Mouse (Mus musculus): ENCODE results near the gene Rnaseh2a. TPM values are rescaled to one million over a fixed set of nuclear protein-coding genes. Genes with fewer than 3 reads are reported as not detected.

Gene Rnaseh2a
- 105 and 122 TPM in 2 replicates for polyA plus RNA-seq (2016; fragmentation: Nextera tagmentation; extraction: Ambion mirVana)

DNA sequence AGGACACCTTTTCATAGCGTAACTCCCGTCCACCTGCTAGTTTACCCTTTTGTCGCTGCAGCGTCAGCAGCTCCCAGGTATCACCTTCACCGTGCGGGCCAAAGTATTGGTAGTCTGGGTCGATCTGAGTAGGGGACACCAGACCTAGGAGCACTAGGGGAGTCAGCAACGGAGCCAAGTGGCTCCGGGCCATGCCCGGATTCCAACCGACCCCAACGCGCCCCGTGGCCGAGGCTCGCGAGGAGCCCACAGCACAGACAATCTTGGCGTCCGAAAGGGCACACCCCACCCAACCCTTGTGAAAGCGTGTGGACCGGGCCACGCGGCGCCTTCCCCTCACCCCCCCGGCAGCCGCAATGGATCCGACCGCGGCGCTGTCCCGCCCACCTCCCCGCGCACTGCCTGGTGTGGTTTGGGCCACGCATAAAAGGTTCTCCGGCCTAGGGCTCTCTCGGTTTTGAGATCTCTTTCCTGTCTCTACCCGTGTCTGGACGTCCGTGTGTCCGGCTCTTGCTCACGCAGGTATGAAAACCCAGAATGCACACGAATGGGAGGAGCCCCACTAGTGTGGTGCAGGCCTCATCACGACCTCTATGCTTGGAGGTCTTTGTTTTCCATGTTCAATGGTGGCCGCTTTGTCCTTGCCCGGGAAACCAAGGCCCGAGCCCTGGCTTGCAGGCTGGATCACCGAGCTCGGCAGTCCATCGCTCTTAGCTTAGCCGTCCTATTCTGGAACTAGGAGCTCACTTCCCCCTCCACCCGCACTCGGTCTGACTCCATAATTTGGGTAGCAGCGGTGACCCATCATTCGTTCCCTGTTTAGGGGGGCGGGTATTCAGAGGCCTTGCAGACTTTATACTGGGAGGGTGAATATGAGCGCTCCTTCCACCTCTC, at the start of gene Rnaseh2a, which contains the start of the genes Gm49661 and Prdx2:
Gene Rnaseh2a (minus strand): TSS at position 527 of the 894 bp plus-strand sequence.
Gene Gm49661 (minus strand): TSS at position 193 of the 894 bp plus-strand sequence.
Gene Prdx2 (plus strand): TSS at position 347 of the 894 bp plus-strand sequence.
- H3K9me3 ChIP-seq: no peaks in the 10 kb centered on the region
- peak within 1 kb of the TSS; percentile 89 for H3K27ac ChIP-seq
- H3K4me3 ChIP-seq (replicated peaks): peak within 1 kb of the TSS; percentile 80
- peaks cover 36% of the 10 kb centered on the region for H3K36me3 ChIP-seq
- peak within 1 kb of the TSS; percentile 90 for H3K4me2 ChIP-seq
- peak within 1 kb of the TSS; percentile 92 for H3K9ac ChIP-seq (replicated peaks)
- ATAC-seq (ENCODE audit: insufficient number of reproducible peaks, insufficient read depth, low FRiP score, low TSS enrichment, low read depth): peak; percentile 60
- H3K4me1 ChIP-seq (replicated peaks): peaks cover 31% of the 10 kb centered on the region
- under 1% methylated on average over 56 of the region's 56 CpGs for WGBS
- no peaks in the 10 kb centered on the region for H3K27me3 ChIP-seq

DNA sequence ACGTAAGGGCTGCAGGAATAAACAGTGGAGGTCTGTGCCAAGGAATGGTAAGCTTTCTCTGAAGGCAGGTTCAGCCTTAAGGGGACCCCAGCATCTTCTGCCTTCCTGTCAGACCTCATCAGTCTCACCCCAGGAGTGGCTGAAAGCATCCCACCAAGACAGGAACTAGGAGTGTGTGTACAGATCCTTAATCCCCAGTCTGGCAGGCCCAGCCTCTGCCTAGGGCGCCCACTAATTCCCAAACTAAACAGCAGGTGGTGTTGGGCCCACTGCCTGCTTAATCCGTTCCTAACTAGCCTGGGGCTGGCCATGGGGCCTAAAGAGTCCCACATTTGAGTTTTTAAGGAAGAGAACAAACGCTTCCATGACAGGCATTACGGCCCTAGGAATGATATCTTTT, 47.6 kb upstream of the Rnaseh2a start:
- WGBS: 61% methylated on average over 5 of the region's 5 CpGs
- H3K4me1 ChIP-seq (replicated peaks): peaks cover 5% of the 10 kb centered on the region; the same call in 1 of the 2 replicates
- H3K4me2 ChIP-seq: no peak overlapping the region
- H3K36me3 ChIP-seq: peaks cover 52% of the 10 kb centered on the region
- no peak overlapping the region for H3K27ac ChIP-seq
- H3K9ac ChIP-seq (replicated peaks): no peak overlapping the region
- H3K27me3 ChIP-seq: peaks cover 28% of the 10 kb centered on the region
- no peak overlapping the region for H3K4me3 ChIP-seq (replicated peaks)
- no peaks in the 10 kb centered on the region for H3K9me3 ChIP-seq
- ATAC-seq (ENCODE audit: insufficient number of reproducible peaks, insufficient read depth, low FRiP score, low TSS enrichment, low read depth): no peak

DNA sequence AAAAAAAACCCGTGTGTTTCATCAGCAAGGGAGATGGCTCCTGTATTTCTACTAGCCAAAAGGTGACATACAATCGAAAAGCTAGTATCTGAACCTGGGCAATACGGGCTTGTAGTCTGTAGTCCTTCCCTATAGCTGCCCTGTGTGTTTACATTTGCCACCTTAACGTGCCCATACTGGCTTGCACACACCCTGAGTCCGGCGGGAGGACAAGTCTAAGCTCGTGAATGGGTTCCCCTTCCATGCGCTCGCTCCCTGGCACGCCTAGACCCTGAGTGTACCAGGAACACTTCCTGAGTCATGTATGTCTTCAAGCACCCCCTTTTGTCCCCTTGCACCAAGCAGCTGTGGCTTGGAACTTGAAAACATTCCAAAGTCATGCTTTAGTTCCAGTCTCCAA, 47.2 kb upstream of the Rnaseh2a start:
- Histone ChIP-seq H3K4me2 (no peak overlapping the region), H3K4me3 (replicated peaks) (no peak overlapping the region), H3K9me3 (no peaks in the 10 kb centered on the region), H3K4me1 (replicated peaks) (peaks cover 5% of the 10 kb centered on the region; the same call in 1 of the 2 replicates), H3K9ac (replicated peaks) (no peak overlapping the region), H3K27me3 (peaks cover 33% of the 10 kb centered on the region), H3K36me3 (peaks cover 47% of the 10 kb centered on the region), H3K27ac (no peak overlapping the region)
- no peak for ATAC-seq (ENCODE audit: insufficient number of reproducible peaks, insufficient read depth, low FRiP score, low TSS enrichment, low read depth)
- WGBS: 67% methylated on average over 10 of the region's 10 CpGs

DNA sequence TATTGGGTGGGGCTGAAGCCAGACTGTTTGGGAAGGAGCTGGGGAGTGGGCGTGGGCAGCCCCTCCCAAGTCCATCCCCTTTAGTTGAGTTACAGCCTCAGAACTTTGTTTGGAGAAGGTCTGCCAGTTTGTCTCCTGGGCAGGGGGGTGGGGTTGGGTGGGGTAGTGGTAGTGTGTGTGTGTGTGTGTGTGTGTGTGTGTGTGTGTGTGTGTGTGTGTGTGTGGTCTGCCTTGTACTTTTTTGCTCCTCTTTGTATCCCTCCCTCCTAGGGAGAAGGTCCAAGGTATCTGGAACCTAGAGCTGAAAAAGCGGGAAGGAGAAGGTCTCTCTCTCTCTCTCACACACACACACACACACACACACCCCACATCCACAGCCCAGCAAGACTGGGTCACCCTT, 44.9 kb upstream of the Rnaseh2a start, which contains the start of gene Best2:
Gene Best2 (minus strand): TSS at position 101 of the 400 bp plus-strand sequence.
- H3K9ac ChIP-seq (replicated peaks): peak within 1 kb of the TSS; percentile 44; the same call in 1 of the 2 replicates
- peak within 1 kb of the TSS; percentile 32 for H3K4me3 ChIP-seq (replicated peaks)
- H3K4me2 ChIP-seq: peak within 1 kb of the TSS; percentile 56
- WGBS: 38% methylated on average over 1 of the region's 2 CpGs
- H3K36me3 ChIP-seq: peaks cover 25% of the 10 kb centered on the region
- H3K27me3 ChIP-seq: peaks cover 53% of the 10 kb centered on the region
- peaks cover 5% of the 10 kb centered on the region; the same call in 1 of the 2 replicates for H3K4me1 ChIP-seq (replicated peaks)
- no peak for ATAC-seq (ENCODE audit: insufficient number of reproducible peaks, insufficient read depth, low FRiP score, low TSS enrichment, low read depth)
- no peak within 1 kb of the TSS for H3K27ac ChIP-seq
- no peaks in the 10 kb centered on the region for H3K9me3 ChIP-seq

DNA sequence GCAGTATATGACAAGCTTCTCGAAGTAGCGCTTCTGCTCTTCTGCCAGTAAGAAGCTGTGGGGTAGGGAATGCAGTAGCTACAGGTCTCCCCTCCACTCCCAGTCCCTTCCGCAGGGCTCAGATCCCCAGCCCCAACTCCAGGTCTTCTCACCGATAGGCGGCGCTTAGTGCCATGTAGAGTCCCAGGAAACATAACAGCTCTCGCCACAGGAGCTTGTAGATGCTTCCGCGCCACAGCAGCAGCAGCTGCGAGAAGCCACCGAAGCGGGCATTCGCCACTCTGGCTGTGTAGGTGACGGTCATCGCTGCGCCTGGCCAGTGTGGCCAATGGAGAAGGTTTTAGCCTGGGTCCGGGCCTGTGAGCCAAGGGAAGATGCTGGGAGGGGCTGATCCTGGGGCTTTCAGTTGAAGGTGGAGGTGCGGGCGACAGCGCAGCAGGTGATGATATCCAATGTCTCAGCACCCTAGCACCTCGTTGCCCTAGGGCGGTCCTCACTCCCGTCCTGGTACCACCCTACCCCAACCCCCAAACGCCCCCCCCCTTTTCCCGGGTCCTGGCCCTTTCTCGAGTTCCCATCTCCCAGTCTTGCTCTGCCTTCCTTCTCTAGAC, 43.8 kb upstream of the Rnaseh2a start:
- Histone ChIP-seq H3K4me3 (replicated peaks) (peak overlapping the region; percentile 32), H3K9ac (replicated peaks) (peak overlapping the region; percentile 44; the same call in 1 of the 2 replicates), H3K9me3 (0 out of 2 replicates have a peak, but pooled peaks cover 3% of the 10 kb centered on the region), H3K27me3 (peaks cover 64% of the 10 kb centered on the region), H3K4me1 (replicated peaks) (peaks cover 5% of the 10 kb centered on the region; the same call in 1 of the 2 replicates), H3K4me2 (peak overlapping the region; percentile 56), H3K27ac (no peak overlapping the region), H3K36me3 (peaks cover 14% of the 10 kb centered on the region)
- 6% methylated on average over 25 of the region's 26 CpGs for WGBS
- no peak for ATAC-seq (ENCODE audit: insufficient number of reproducible peaks, insufficient read depth, low FRiP score, low TSS enrichment, low read depth)

DNA sequence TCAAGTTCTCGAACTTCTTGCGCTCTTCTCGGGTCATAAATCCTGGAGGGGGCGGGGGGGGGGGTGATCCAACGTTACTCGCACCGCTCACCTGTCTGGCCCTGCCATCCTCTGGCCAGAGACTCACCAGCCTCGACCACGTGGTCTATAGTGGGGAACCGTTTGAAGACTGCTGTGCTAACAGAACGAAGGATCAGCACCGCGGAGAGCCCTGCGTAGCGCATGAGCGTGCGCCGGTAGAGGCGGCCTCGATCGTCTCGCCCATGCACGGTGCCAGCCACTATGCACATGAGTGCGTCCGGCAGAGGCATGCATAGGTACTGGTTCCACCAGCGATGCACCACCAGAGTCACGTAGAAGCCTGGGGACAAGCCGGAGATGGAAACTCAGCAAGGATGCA, 41.7 kb upstream of the Rnaseh2a start:
- H3K9ac ChIP-seq (replicated peaks): no peak overlapping the region
- no peak overlapping the region for H3K27ac ChIP-seq
- H3K4me1 ChIP-seq (replicated peaks): peaks cover 5% of the 10 kb centered on the region
- 0 out of 2 replicates have a peak, but pooled peaks cover 3% of the 10 kb centered on the region for H3K9me3 ChIP-seq
- H3K4me2 ChIP-seq: no peak overlapping the region
- H3K36me3 ChIP-seq: no peaks in the 10 kb centered on the region
- WGBS: 13% methylated on average over 28 of the region's 28 CpGs
- H3K27me3 ChIP-seq: peaks cover 82% of the 10 kb centered on the region
- ATAC-seq (ENCODE audit: insufficient number of reproducible peaks, insufficient read depth, low FRiP score, low TSS enrichment, low read depth): no peak
- no peak overlapping the region for H3K4me3 ChIP-seq (replicated peaks)

DNA sequence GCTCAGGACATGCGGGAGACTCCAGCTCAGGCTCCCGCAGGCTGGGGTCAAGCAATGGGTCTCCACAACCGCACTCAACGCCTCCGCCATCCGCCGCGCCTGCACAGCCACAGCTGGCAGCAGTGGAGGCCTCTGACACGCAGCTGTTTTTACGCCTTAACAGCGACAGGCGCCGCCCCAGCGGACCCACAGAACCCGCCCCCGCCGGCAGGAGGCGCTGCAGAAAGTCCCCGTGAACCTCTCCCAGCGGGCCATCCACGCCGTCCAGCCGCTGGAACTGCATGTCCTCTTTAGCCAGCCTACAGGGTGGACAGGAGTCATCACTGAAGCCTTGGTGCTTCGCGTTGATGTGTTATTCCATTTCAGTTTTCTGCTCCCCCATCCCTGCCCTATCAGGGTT, 38.1 kb upstream of the Rnaseh2a start:
- Histone ChIP-seq H3K4me1 (replicated peaks) (no peaks in the 10 kb centered on the region; the same call in 1 of the 2 replicates), H3K4me3 (replicated peaks) (no peak overlapping the region), H3K27me3 (peaks cover 59% of the 10 kb centered on the region), H3K9me3 (0 out of 2 replicates have a peak, but pooled peaks cover 3% of the 10 kb centered on the region), H3K36me3 (0 out of 2 replicates have a peak, but pooled peaks cover 2% of the 10 kb centered on the region), H3K9ac (replicated peaks) (no peak overlapping the region), H3K27ac (no peak overlapping the region), H3K4me2 (no peak overlapping the region)
- no peak for ATAC-seq (ENCODE audit: insufficient number of reproducible peaks, insufficient read depth, low FRiP score, low TSS enrichment, low read depth)
- 9% methylated on average over 25 of the region's 25 CpGs for WGBS

DNA sequence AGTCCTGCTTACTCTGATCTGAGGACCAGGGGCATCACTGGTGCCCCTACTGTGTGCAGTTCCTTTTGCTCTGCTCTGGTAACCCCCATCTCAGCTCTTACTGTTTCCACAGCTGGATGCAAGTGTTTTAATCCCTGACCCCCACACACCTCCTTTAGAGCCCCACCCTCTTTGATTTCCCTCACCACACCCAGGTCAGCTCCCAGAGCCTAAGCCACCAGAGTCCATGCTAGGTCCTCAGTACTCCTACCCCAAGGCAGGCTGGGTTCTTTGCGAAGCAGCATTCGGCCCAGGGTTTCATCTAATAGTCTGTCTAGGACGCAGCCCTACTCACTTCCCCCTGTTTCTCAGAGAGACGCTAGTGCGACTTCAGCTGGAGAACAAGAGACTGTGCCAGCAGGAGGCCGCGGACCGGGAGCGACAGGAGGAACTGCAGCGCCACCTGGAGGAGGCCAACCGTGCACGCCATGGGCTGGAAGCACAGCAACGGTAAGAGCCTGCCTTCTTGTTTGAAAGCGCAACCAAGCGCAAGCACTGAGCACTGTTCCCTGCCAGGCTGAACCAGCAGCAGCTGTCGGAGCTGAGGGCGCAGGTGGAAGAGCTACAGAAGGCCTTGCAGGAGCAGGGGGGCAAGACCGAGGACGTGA, 28.2 kb upstream of the Rnaseh2a start:
- no peak overlapping the region for H3K27ac ChIP-seq
- WGBS: 7% methylated on average over 19 of the region's 19 CpGs
- peak overlapping the region; percentile 2; the same call in 1 of the 2 replicates for H3K4me3 ChIP-seq (replicated peaks)
- peak overlapping the region; percentile 44; the same call in 1 of the 2 replicates for H3K9ac ChIP-seq (replicated peaks)
- peak overlapping the region; percentile 39 for H3K4me2 ChIP-seq
- H3K9me3 ChIP-seq: no peaks in the 10 kb centered on the region
- H3K27me3 ChIP-seq: peaks cover 41% of the 10 kb centered on the region
- peak; percentile 30; the same call in 1 of the 2 replicates for ATAC-seq (ENCODE audit: insufficient number of reproducible peaks, insufficient read depth, low FRiP score, low TSS enrichment, low read depth)
- H3K36me3 ChIP-seq: peaks cover 8% of the 10 kb centered on the region; the same call in 1 of the 2 replicates
- H3K4me1 ChIP-seq (replicated peaks): peaks cover 8% of the 10 kb centered on the region

DNA sequence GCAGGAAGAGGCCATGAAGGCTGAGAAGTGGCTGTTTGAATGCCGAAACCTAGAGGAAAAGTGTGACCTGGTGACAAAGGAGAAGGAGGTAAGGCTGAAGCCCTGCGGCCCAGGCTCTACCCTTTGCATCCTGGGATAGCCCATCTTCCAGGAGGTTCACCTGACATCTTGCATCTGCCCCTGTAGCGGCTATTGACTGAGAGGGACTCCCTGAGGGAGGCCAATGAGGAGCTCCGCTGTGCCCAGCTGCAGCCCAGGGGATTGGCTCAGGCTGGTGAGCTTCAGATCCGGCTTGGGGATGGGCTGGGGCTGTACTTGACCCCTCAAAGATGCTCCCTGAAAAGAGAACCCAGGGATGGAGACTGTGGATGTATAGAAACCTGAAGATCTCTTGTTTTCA, 27.4 kb upstream of the Rnaseh2a start:
- H3K36me3 ChIP-seq: peaks cover 4% of the 10 kb centered on the region; the same call in 1 of the 2 replicates
- peaks cover 41% of the 10 kb centered on the region for H3K27me3 ChIP-seq
- ATAC-seq (ENCODE audit: insufficient number of reproducible peaks, insufficient read depth, low FRiP score, low TSS enrichment, low read depth): no peak
- no peaks in the 10 kb centered on the region for H3K9me3 ChIP-seq
- H3K4me2 ChIP-seq: no peak overlapping the region
- no peak overlapping the region for H3K4me3 ChIP-seq (replicated peaks)
- peaks cover 8% of the 10 kb centered on the region for H3K4me1 ChIP-seq (replicated peaks)
- WGBS: 79% methylated on average over 5 of the region's 5 CpGs
- no peak overlapping the region for H3K27ac ChIP-seq
- H3K9ac ChIP-seq (replicated peaks): no peak overlapping the region

DNA sequence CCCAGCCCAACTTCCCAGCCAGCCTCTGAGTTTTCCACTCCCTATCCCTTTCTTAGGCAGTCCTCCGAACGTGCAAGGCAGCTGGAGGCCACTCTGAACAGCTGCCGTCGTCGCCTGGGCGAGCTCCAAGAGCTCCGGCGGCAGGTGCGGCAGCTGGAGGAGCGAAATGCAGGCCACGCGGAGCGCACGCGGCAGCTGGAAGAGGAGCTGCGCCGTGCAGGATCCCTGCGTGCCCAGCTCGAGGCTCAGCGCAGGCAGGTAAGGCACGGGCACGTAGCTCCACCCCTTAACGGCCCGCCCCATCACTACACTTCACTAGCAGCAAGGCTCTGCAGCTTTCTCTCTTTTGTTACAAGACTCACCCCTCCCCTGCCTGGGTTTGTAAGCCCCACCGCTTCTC, 26.1 kb upstream of the Rnaseh2a start:
- Histone ChIP-seq H3K4me3 (replicated peaks) (peak overlapping the region; percentile 11; the same call in 1 of the 2 replicates), H3K9ac (replicated peaks) (no peak overlapping the region; the same call in 1 of the 2 replicates), H3K27ac (no peak overlapping the region), H3K4me1 (replicated peaks) (peaks cover 14% of the 10 kb centered on the region), H3K36me3 (peaks cover 4% of the 10 kb centered on the region; the same call in 1 of the 2 replicates), H3K9me3 (no peaks in the 10 kb centered on the region), H3K27me3 (peaks cover 41% of the 10 kb centered on the region), H3K4me2 (0 out of 2 replicates have a peak overlapping the region, but pooled peaks have one; percentile 11)
- no peak for ATAC-seq (ENCODE audit: insufficient number of reproducible peaks, insufficient read depth, low FRiP score, low TSS enrichment, low read depth)
- WGBS: 21% methylated on average over 25 of the region's 25 CpGs

Measured in limb, embryonic 12.5 days (tissue).